Mouse (Mus musculus): ENCODE measurements around the gene Pgap2.
A peak's percentile ranks its signal among the peaks of the same experiment; 100 is the strongest.

Pgap2 gene

DNA sequence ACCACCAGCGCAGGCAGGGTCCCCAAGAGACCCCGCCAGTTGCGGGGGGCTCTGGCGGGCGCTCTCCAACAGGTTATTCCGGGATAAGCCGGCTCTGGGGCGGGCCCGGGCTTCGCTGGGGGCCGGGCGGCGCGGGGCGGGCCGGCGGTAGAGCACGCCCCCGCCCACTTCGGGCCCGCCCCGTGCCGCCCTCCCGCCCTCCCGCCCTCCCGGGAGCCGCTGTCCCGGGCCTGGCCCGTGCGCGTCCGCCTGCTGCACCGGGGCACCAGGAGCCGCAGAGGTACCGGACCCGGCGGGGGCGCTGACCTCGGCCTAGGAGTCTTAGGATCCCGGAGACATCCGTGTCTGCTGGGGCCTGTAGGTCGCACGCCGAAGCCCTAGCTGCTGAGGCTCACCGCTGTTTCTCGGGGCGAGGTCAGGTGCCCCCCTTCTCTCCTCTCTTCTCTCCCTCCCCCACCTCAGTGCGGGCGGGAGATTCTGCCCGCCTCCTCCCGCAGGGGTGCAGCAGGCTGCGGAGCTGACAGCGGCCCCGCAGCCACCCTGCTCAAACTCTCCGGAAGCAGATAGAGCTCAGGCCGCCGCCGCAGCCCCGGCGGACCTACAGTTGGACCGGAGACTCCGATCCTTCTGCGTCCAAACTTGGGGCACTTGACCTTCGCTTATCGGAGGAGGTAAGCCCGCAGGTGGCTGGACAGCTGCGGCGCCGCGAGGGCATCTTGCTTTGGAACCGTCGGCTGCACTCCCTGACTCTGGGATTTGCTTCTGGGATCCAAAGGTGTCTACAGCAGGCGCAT lies 57.8 kb downstream of the Pgap2 start, which contains the start of gene Stim1:
Gene Stim1, plus strand, starts transcription at position 206 of the 794 bp plus-strand sequence.
- peak; percentile 79 for DNase-seq

DNA sequence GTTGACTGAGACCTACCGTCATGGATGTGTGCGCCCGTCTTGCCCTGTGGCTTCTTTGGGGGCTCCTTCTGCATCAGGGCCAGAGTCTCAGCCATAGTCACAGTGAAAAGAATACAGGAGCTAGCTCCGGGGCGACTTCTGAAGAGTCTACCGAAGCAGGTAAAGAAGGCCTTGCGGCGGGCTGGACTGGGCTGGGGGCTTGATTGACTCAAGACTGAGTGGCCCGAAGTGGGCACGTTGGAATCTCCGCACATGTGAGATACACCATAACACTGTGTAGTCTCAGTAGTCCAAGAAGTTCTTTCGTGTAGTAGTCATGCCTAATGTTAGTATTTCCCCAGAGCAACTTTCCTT lies 58.4 kb downstream of the Pgap2 start:
- no peak for DNase-seq

DNA sequence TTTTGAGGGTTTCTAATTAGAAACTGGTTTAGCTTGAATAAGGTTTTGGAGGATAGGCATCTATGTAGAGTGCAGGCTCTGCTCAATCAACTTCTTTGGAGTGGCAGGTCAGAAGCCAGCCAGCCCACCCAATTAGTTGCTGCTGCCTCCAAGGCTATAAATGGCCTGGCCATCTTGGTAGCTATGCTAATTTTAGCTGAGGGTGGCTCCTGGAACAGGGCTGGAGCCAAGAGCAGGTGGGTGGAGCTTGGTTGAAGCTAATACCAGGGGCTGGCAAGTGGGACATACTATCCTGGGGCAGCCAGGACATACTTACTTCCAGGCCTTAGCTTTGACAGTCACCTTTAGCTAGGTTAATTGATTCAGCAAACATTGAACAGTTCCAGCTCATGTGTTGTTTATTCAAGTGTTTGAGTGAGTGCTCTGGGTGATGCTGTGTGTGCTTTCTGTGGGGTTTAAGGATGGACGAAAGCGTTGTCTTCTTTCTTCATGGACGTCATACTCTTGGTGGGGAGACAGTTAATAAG lies 62.5 kb downstream of the Pgap2 start:
- DNase-seq, result no peak

DNA sequence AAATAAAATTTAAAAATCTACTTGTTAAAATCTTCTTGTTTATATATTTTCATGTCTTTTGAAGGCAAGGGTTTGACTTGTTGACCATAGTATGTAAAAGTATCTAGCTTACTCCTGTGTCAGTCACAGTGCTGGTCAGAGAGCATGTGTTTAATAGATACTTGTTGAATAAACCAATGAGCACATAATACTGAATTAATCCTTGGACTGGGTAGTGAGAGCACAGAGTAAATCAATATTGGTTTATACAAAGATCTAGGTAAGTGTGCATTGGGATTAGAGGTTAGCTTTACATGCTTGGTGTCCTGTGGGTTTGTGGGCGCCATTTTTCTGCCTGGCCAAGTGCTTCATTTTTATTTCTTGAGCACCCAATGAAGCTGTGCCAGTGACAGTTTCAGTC lies 71.4 kb downstream of the Pgap2 start:
- no peak for DNase-seq

DNA sequence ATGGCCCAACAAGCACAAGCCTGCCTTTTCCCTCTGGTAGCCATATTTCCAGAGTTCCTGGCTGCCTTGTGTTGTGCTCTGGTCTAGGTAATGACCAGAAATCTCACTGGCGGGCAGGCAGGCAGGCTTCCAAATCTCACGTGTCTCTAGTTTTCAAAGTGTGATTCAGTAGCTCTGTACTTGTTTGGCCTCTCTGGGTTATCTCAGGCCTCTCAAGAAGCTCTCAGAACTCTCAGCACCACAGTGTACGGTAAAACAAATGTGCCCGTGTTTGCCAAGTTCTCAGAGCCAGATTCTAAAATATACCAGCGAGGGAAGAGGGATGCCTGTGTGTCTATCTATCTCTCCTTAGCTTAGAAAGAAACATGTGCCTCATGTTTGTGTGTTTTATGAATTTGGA lies 72.3 kb downstream of the Pgap2 start:
- DNase-seq, result no peak
